Mouse (Mus musculus) thymus, adult 2 months (tissue): ENCODE measurements around the gene Sds. TPM values are rescaled to one million over a fixed set of nuclear protein-coding genes. Genes with fewer than 3 reads are reported as not detected.

Experiments
- DNase-seq: peaks from one replicate; pipeline ENCODE4 v3.0.0; 2021
- H3K27ac ChIP-seq: fragments of 200-500 bp; 2 replicates; pipeline ENCODE4 v1.5.1; 2012; ENCODE audit warnings: low read length, control low read depth; ENCODE audit not compliant: control insufficient read depth, insufficient read depth
- H3K27me3 ChIP-seq: fragments of 200-500 bp; 2 replicates; pipeline ENCODE4 v1.6.1; 2012; ENCODE audit warnings: mild to moderate bottlenecking, low read length, moderate library complexity, mixed read lengths; ENCODE audit not compliant: control insufficient read depth, insufficient read depth
- H3K36me3 ChIP-seq: fragments of 200-500 bp; 2 replicates; pipeline ENCODE4 v1.6.1; 2012; ENCODE audit warnings: mild to moderate bottlenecking, low read length, moderate library complexity; ENCODE audit not compliant: control insufficient read depth, insufficient read depth
- H3K4me1 ChIP-seq: fragments of 200-500 bp; replicated peaks from 2 replicates; pipeline ENCODE4 v1.6.1; 2012; ENCODE audit warnings: low read length; ENCODE audit not compliant: control insufficient read depth, insufficient read depth
- H3K4me3 ChIP-seq: fragments of 200-500 bp; 2 replicates; pipeline ENCODE4 v1.5.1; 2012; ENCODE audit warnings: mild to moderate bottlenecking, low read length, control low read depth, moderate library complexity; ENCODE audit not compliant: control insufficient read depth, insufficient read depth
- CTCF ChIP-seq: fragments of 200-500 bp; IDR thresholded peaks from 2 replicates; pipeline ENCODE4 v1.5.1; 2012; ENCODE audit warnings: mild to moderate bottlenecking, control low read depth, low read length, moderate library complexity, borderline replicate concordance; ENCODE audit not compliant: control insufficient read depth, poor library complexity, insufficient read depth; ENCODE audit errors: extremely low read depth
- POLR2A ChIP-seq: fragments of 200-500 bp; IDR thresholded peaks from 2 replicates; pipeline ENCODE4 v1.6.1; 2012; ENCODE audit warnings: mild to moderate bottlenecking, low read length, control low read depth, moderate library complexity; ENCODE audit not compliant: control insufficient read depth, poor library complexity, insufficient read depth; ENCODE audit errors: extremely low read depth
- WGBS: fragments of 180-500 bp; shearing (Covaris S2); methylation state at CpG from one replicate; pipeline ENCODE4 v1.1.7; 2018; 5-methylcytosine and 5-hydroxymethylcytosine counted together
- polyA plus RNA-seq: library from polyadenylated mRNA; depleted of rRNA; stranded (reverse); fragments of >200 nt; gene quantifications from 2 replicates; pipeline ENCODE4 v1.2.3, GENCODE M21; 2012

The Sds gene
- polyA plus RNA-seq, 1 experiment = 0.75 TPM

DNA sequence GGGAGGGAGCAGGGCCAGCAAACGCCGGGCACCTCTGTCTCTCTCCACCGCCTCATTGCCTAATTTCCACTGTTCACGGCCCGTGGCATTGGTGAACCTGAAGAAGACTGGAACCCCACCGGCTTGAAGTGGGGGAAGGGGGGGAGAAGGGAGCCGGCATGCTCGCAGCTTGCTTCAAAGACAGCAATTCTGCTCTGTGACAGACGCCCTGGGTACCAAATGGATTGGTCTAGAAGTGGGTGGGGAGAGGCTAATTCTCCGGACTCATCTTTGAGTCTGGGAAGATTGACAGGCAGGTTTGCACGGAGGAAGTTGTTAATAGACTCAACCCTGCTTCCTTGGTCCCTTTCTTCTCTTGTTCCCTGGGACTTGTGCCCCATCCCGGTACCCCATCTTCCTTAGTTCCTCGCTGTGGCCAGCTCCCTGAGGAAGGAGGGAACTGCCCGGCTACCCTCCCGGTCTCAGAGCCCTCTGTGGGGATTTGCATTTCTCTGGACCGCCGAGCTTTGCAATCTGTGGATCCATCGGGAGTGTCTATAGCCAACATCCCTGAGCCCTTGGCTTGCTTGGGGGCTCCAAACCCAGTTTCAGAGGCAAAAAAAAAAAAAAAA, 39.3 kb upstream of the Sds start:
- DNase-seq = no peak
- no peak overlapping the region for H3K27ac ChIP-seq
- 5% methylated on average over 18 of the region's 18 CpGs for WGBS
- no peak overlapping the region for H3K4me3 ChIP-seq
- TF ChIP-seq CTCF (no peak), POLR2A (no peak)
- peaks cover 41% of the 10 kb centered on the region for H3K27me3 ChIP-seq
- H3K36me3 ChIP-seq = no peaks in the 10 kb centered on the region
- H3K4me1 ChIP-seq = no peaks in the 10 kb centered on the region

DNA sequence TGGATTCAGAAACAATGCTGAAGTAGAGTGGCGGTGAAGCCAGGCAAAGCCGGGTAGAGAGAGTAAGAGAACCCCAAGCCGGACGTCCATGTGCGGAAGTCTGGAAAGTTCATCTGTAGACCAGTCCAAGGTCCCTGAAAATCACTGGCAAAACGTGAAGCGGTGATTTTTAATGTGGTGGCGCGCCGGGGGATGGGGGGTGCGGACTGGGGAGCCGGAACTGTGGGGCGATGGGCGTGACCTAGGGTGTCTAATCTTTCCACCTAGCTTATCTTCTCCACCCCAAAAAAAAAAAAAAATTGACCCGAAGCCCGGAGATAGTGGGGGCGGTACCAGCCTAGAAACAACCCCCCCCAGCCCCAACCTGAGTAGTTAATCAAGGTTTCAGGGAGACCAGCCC, 38.8 kb upstream of the Sds start:
- no peak overlapping the region for H3K4me3 ChIP-seq

DNA sequence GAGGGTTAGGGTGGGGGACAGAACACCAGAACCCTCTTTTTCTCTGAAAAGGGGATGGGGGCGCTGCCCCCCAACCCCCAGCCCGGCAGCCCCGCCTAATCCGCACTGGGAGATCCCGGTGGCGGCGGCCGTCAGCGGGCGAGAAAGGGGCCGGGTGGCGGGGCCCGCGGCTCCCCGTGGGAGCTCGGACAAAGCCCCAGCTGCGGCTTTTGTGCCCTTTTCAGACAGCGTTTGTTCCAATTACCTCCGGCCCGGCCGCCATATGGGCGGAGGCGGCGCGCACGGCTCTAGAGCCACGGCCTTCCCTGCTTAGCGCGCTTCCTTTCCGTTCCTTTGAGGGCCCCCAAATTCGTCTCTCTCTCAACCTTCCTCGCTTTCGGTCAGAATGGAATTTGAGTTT, 38.3 kb upstream of the Sds start:
- no peak for TF ChIP-seq POLR2A
- TF ChIP-seq CTCF = no peak
- DNase-seq = no peak
- WGBS = 3% methylated on average over 33 of the region's 33 CpGs
- Histone ChIP-seq H3K27ac (no peak overlapping the region), H3K36me3 (no peaks in the 10 kb centered on the region), H3K27me3 (peaks cover 41% of the 10 kb centered on the region), H3K4me1 (no peaks in the 10 kb centered on the region), H3K4me3 (no peak overlapping the region)

More for the DNA sequence above, 38.8 kb upstream of the Sds start:
- DNase-seq = no peak
- Histone ChIP-seq H3K4me1 (no peaks in the 10 kb centered on the region), H3K27ac (no peak overlapping the region), H3K27me3 (peaks cover 41% of the 10 kb centered on the region), H3K36me3 (no peaks in the 10 kb centered on the region)
- no peak for TF ChIP-seq POLR2A
- no peak for TF ChIP-seq CTCF
- WGBS = 6% methylated on average over 17 of the region's 17 CpGs

DNA sequence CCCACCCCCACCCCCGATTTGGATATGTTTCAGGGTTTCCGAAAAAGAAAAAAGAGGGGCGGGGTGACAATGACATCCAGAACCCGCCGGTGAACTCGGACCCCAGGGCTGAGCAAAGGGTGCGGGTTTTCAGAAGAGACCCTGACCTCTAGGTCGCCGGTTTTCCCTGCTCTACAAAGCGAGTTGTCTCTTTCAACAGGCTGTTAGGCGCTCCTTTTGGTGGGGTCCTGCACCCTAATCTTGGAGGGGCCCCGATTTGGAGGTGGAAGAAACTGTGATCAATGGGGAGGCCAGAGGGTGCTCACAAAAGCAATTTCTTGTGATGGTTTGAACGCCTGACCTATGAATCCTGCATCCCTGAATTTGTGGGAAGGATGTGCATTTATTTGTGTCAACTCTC, 37.9 kb upstream of the Sds start:
- no peak overlapping the region for H3K4me3 ChIP-seq
- H3K27ac ChIP-seq = no peak overlapping the region
- no peak for DNase-seq
- no peaks in the 10 kb centered on the region for H3K36me3 ChIP-seq
- 7% methylated on average over 13 of the region's 13 CpGs for WGBS
- H3K4me1 ChIP-seq = no peaks in the 10 kb centered on the region
- peaks cover 41% of the 10 kb centered on the region for H3K27me3 ChIP-seq
- TF ChIP-seq CTCF = no peak
- no peak for TF ChIP-seq POLR2A

GRCm38 (mm10) chr5:120438991-120439710, 37.2 kb upstream of the Sds start:
- H3K4me3 ChIP-seq = no peak overlapping the region
- no peak overlapping the region for H3K27ac ChIP-seq
- DNase-seq = no peak
- no peak for TF ChIP-seq CTCF
- no peaks in the 10 kb centered on the region for H3K36me3 ChIP-seq
- H3K27me3 ChIP-seq = peaks cover 39% of the 10 kb centered on the region
- WGBS = 12% methylated on average over 27 of the region's 27 CpGs
- no peaks in the 10 kb centered on the region for H3K4me1 ChIP-seq

DNA sequence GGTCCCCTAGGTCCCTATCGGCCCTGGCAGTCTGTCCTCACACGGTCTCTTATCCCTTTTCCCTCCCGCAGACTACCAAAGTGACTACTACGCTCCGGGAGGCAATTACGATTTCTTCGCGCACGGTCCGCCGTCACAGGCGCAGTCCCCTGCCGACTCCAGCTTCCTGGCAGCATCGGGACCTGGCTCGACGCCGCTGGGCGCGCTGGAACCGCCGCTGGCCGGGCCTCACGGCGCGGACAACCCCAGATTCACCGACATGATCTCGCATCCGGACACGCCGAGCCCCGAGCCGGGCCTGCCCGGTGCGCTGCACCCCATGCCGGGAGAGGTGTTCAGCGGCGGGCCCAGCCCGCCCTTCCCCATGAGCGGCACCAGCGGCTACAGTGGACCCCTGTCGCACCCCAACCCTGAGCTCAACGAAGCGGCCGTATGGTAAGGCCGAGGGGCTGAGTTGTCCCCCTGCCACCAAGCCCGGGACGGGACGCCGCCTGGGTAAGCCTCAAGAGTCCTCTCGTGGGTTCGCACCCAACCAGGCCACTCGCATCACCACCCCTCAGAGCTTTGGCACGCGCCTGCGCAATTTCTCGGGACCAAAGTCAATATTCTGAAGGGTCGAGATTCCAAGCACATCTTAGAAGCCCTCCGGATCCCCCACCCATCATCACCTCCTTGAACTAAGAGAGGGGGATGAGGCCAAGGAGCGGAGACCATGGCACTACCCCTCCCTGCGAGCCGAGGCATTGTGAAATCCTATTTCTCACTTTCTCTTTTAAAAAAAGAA, 36.2 kb upstream of the Sds start:
- 4% methylated on average over 61 of the region's 61 CpGs for WGBS
- Histone ChIP-seq H3K4me3 (no peak overlapping the region), H3K36me3 (no peaks in the 10 kb centered on the region), H3K4me1 (no peaks in the 10 kb centered on the region), H3K27me3 (peaks cover 35% of the 10 kb centered on the region), H3K27ac (no peak overlapping the region)
- DNase-seq = no peak
- TF ChIP-seq POLR2A (no peak), CTCF (no peak)
